Mouse (Mus musculus): Measurements from ENCODE around the gene Tmem17. TPM values are rescaled to one million over a fixed set of nuclear protein-coding genes. Genes with fewer than 3 reads are reported as not detected.

Gene Tmem17
- polyA plus RNA-seq (2015; fragmentation: Nextera tagmentation; extraction: Ambion mirVana) = 4.5 and 6.3 TPM in 2 replicates

DNA sequence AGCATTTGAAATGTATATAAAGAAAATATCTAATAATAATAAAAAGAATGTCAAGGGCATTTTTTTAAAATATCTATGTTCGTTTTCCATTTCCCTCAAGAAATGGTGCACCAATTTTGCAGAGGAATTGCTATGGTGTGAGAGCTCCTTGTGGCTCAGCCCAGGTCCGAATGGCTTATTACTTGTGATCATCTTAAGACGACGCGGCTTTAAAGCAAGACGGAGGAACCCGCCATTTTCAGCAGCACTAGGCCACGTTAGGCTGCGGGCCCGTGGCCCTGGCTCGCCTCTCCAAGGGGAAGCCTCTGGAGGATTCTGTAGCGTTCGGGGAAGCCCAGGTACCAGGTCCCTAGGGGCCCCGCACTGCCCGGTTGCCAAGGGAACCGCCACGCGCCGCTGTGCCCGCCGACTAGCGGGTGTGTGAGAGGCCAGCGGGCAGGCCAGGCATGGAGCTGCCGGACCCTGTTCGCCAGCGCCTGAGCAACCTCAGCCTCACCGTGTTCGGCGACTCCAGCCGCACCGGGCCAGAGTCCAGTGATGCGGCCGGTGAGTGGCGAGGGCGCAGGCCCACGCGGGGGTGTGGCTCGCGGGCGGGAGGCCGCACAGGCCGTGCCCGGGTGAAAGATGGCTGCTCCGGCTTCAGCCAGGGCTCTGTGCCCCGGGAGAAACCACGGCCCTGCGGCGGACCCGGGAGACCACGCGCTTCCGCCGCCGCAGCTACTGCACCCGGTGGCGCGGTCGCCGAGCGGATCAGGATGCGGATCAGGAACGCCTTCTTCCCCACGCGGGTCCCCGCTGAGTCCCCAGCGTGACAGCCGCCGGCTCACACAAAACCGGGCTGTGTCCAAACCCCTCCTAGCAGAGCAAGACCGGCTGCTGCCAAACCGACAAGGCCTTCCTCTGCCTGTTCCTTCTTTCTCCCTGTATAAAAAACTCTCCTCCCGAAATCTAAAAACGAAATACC lies at the start of gene Tmem17:
Gene Tmem17, plus strand, starts transcription at position 51 of the 964 bp plus-strand sequence.

Other genes with a start within 250 kb of the Tmem17 start
- gene Ehbp1, start 169.8 kb upstream of the Tmem17 start, polyA plus RNA-seq (2015; fragmentation: Nextera tagmentation; extraction: Ambion mirVana) = 5.1 and 7.8 TPM in 2 replicates